Mouse (Mus musculus): ENCODE data around the gene Brsk1. TPM values are rescaled to one million over a fixed set of nuclear protein-coding genes. Genes with fewer than 3 reads are reported as not detected.

Gene Brsk1
- polyA plus RNA-seq, 1 experiment from 2014 or later = 1.1 TPM

- WGBS = 81% methylated on average over 1 of the region's 1 CpGs
- ATAC-seq = no peak
- peaks cover 37% of the 10 kb centered on the region for H3K4me1 ChIP-seq (replicated peaks)
- H3K4me3 ChIP-seq (replicated peaks) = no peak overlapping the region
- no peak overlapping the region for H3K9ac ChIP-seq
- no peaks in the 10 kb centered on the region for H3K9me3 ChIP-seq
- 0 out of 2 replicates have a peak, but pooled peaks cover 3% of the 10 kb centered on the region for H3K36me3 ChIP-seq
- no peak overlapping the region; the same call in 1 of the 2 replicates for H3K4me2 ChIP-seq (replicated peaks)
- H3K27me3 ChIP-seq (replicated peaks) = no peaks in the 10 kb centered on the region
- H3K27ac ChIP-seq = no peak overlapping the region
Measured at GRCm38 (mm10) chr7:4655916-4656315, 34.5 kb upstream of the Brsk1 start.

- 0 out of 2 replicates have a peak, but pooled peaks cover 3% of the 10 kb centered on the region for H3K36me3 ChIP-seq
- H3K9ac ChIP-seq = no peak overlapping the region
- no peaks in the 10 kb centered on the region for H3K27me3 ChIP-seq (replicated peaks)
- 44% methylated on average over 1 of the region's 1 CpGs for WGBS
- peak overlapping the region; percentile 86 for H3K4me2 ChIP-seq (replicated peaks)
- H3K4me1 ChIP-seq (replicated peaks) = peaks cover 37% of the 10 kb centered on the region
- no peak overlapping the region for H3K27ac ChIP-seq
- peak overlapping the region; percentile 86 for H3K4me3 ChIP-seq (replicated peaks)
- no peaks in the 10 kb centered on the region for H3K9me3 ChIP-seq
- no peak for ATAC-seq
Measured at GRCm38 (mm10) chr7:4656818-4657217, 33.6 kb upstream of the Brsk1 start.

GRCm38 (mm10) chr7:4657521-4658127 lies 32.8 kb upstream of the Brsk1 start:
- H3K4me3 ChIP-seq (replicated peaks) = peak overlapping the region; percentile 86
- 25% methylated on average over 9 of the region's 9 CpGs for WGBS
- H3K9ac ChIP-seq = peak overlapping the region; percentile 94
- 0 out of 2 replicates have a peak, but pooled peaks cover 3% of the 10 kb centered on the region for H3K36me3 ChIP-seq
- no peaks in the 10 kb centered on the region for H3K9me3 ChIP-seq
- H3K4me1 ChIP-seq (replicated peaks) = peaks cover 37% of the 10 kb centered on the region
- H3K27me3 ChIP-seq (replicated peaks) = no peaks in the 10 kb centered on the region
- 0 out of 2 replicates have a peak, but pooled peaks have one; percentile 0 for ATAC-seq
- H3K4me2 ChIP-seq (replicated peaks) = peak overlapping the region; percentile 86
- H3K27ac ChIP-seq = peak overlapping the region; percentile 94

- ATAC-seq = peak; percentile 71
- Histone ChIP-seq H3K27ac (peak overlapping the region; percentile 94), H3K36me3 (peaks cover 4% of the 10 kb centered on the region; the same call in 1 of the 2 replicates), H3K27me3 (replicated peaks) (no peaks in the 10 kb centered on the region), H3K9me3 (no peaks in the 10 kb centered on the region), H3K9ac (peak overlapping the region; percentile 94), H3K4me2 (replicated peaks) (peak overlapping the region; percentile 86), H3K4me3 (replicated peaks) (peak overlapping the region; percentile 86), H3K4me1 (replicated peaks) (peaks cover 33% of the 10 kb centered on the region)
- WGBS = under 1% methylated on average over 76 of the region's 78 CpGs
Measured at GRCm38 (mm10) chr7:4658128-4658907, 32.1 kb upstream of the Brsk1 start.

GRCm38 (mm10) chr7:4658912-4659551 lies 31.4 kb upstream of the Brsk1 start, which contains the start of gene Ppp6r1:
Gene Ppp6r1 (minus strand): TSS chr7:4659019.
- H3K4me3 ChIP-seq (replicated peaks) = peak within 1 kb of the TSS; percentile 86
- no peaks in the 10 kb centered on the region for H3K9me3 ChIP-seq
- peaks cover 5% of the 10 kb centered on the region; the same call in 1 of the 2 replicates for H3K36me3 ChIP-seq
- H3K9ac ChIP-seq = peak within 1 kb of the TSS; percentile 94
- ATAC-seq = peak; percentile 98
- H3K27me3 ChIP-seq (replicated peaks) = no peaks in the 10 kb centered on the region
- H3K4me2 ChIP-seq (replicated peaks) = peak within 1 kb of the TSS; percentile 86
- H3K27ac ChIP-seq = peak within 1 kb of the TSS; percentile 94
- H3K4me1 ChIP-seq (replicated peaks) = peaks cover 28% of the 10 kb centered on the region
- WGBS = under 1% methylated on average over 54 of the region's 54 CpGs

- no peaks in the 10 kb centered on the region for H3K27me3 ChIP-seq (replicated peaks)
- H3K36me3 ChIP-seq = peaks cover 5% of the 10 kb centered on the region; the same call in 1 of the 2 replicates
- H3K4me3 ChIP-seq (replicated peaks) = peak overlapping the region; percentile 86; the same call in 1 of the 2 replicates
- no peak for ATAC-seq
- no peaks in the 10 kb centered on the region for H3K9me3 ChIP-seq
- H3K9ac ChIP-seq = 0 out of 2 replicates have a peak overlapping the region, but pooled peaks have one; percentile 57
- peaks cover 28% of the 10 kb centered on the region for H3K4me1 ChIP-seq (replicated peaks)
- WGBS = 59% methylated on average over 3 of the region's 3 CpGs
- H3K27ac ChIP-seq = no peak overlapping the region
- H3K4me2 ChIP-seq (replicated peaks) = peak overlapping the region; percentile 86
Measured at GRCm38 (mm10) chr7:4659911-4660443, 30.4 kb upstream of the Brsk1 start.

GRCm38 (mm10) chr7:4663179-4663578 lies 27.2 kb upstream of the Brsk1 start:
- Histone ChIP-seq H3K27ac (no peak overlapping the region), H3K4me1 (replicated peaks) (peaks cover 3% of the 10 kb centered on the region; the same call in 1 of the 2 replicates), H3K4me2 (replicated peaks) (no peak overlapping the region), H3K27me3 (replicated peaks) (no peaks in the 10 kb centered on the region), H3K36me3 (peaks cover 15% of the 10 kb centered on the region; the same call in 1 of the 2 replicates), H3K9ac (no peak overlapping the region), H3K9me3 (no peaks in the 10 kb centered on the region), H3K4me3 (replicated peaks) (no peak overlapping the region)
- 76% methylated on average over 8 of the region's 8 CpGs for WGBS
- ATAC-seq = no peak

GRCm38 (mm10) chr7:4663742-4664141 lies 26.7 kb upstream of the Brsk1 start:
- Histone ChIP-seq H3K27ac (no peak overlapping the region), H3K4me2 (replicated peaks) (no peak overlapping the region), H3K36me3 (peaks cover 15% of the 10 kb centered on the region; the same call in 1 of the 2 replicates), H3K4me1 (replicated peaks) (0 out of 2 replicates have a peak, but pooled peaks cover 3% of the 10 kb centered on the region), H3K27me3 (replicated peaks) (no peaks in the 10 kb centered on the region), H3K9ac (no peak overlapping the region), H3K4me3 (replicated peaks) (no peak overlapping the region), H3K9me3 (no peaks in the 10 kb centered on the region)
- no peak for ATAC-seq
- WGBS = 87% methylated on average over 2 of the region's 2 CpGs

- H3K4me1 ChIP-seq (replicated peaks) = no peaks in the 10 kb centered on the region
- no peak for ATAC-seq
- H3K4me3 ChIP-seq (replicated peaks) = no peak overlapping the region
- WGBS = 91% methylated on average over 5 of the region's 5 CpGs
- no peaks in the 10 kb centered on the region for H3K9me3 ChIP-seq
- no peaks in the 10 kb centered on the region for H3K27me3 ChIP-seq (replicated peaks)
- peaks cover 19% of the 10 kb centered on the region for H3K36me3 ChIP-seq
- no peak overlapping the region for H3K27ac ChIP-seq
- H3K4me2 ChIP-seq (replicated peaks) = no peak overlapping the region
- H3K9ac ChIP-seq = no peak overlapping the region
Measured at GRCm38 (mm10) chr7:4666871-4667270, 23.5 kb upstream of the Brsk1 start.

GRCm38 (mm10) chr7:4668506-4668905 lies 21.9 kb upstream of the Brsk1 start:
- H3K27me3 ChIP-seq (replicated peaks) = no peaks in the 10 kb centered on the region
- WGBS = 96% methylated on average over 8 of the region's 8 CpGs
- no peak for ATAC-seq
- H3K4me1 ChIP-seq (replicated peaks) = no peaks in the 10 kb centered on the region
- H3K4me2 ChIP-seq (replicated peaks) = no peak overlapping the region
- H3K9me3 ChIP-seq = no peaks in the 10 kb centered on the region
- no peak overlapping the region for H3K9ac ChIP-seq
- H3K27ac ChIP-seq = no peak overlapping the region
- no peak overlapping the region for H3K4me3 ChIP-seq (replicated peaks)
- peaks cover 15% of the 10 kb centered on the region for H3K36me3 ChIP-seq

- Histone ChIP-seq H3K9ac (no peak overlapping the region), H3K4me1 (replicated peaks) (peaks cover 1% of the 10 kb centered on the region; the same call in 1 of the 2 replicates), H3K36me3 (peaks cover 14% of the 10 kb centered on the region), H3K27me3 (replicated peaks) (no peaks in the 10 kb centered on the region), H3K9me3 (no peaks in the 10 kb centered on the region), H3K4me2 (replicated peaks) (no peak overlapping the region), H3K4me3 (replicated peaks) (no peak overlapping the region), H3K27ac (no peak overlapping the region)
- WGBS = 95% methylated on average over 9 of the region's 9 CpGs
- no peak for ATAC-seq
Measured at GRCm38 (mm10) chr7:4669156-4669555, 21.2 kb upstream of the Brsk1 start.
